Mouse (Mus musculus): Measurements from ENCODE around the gene Trpm2. TPM values are rescaled to one million over a fixed set of nuclear protein-coding genes. Genes with fewer than 3 reads are reported as not detected.
"Not testable (repeated sequence)": the region's sequence is repeated elsewhere in the genome, so short reads cannot be mapped to it uniquely, and the experiment has no call there.

Gene Trpm2
- polyA plus RNA-seq, 1 experiment from 2014 or later = 0.13 TPM

GRCm38 (mm10) chr10:77950468-77950867 lies 19.9 kb downstream of the Trpm2 start:
- ATAC-seq (replicated peaks; ENCODE audit: insufficient number of reproducible peaks, low FRiP score, low TSS enrichment); H3K9ac ChIP-seq (ENCODE audit: low read depth, low read length); H3K36me3 ChIP-seq (ENCODE audit: control insufficient read depth, insufficient read depth, low read length); H3K27ac ChIP-seq (ENCODE audit: low read depth, low read length); H3K4me1 ChIP-seq (ENCODE audit: control insufficient read depth, insufficient read depth, low read length); H3K4me3 ChIP-seq (ENCODE audit: low read depth, low read length); H3K27me3 ChIP-seq (ENCODE audit: control insufficient read depth, insufficient read depth, low read length); H3K4me2 ChIP-seq; H3K9me3 ChIP-seq (replicated peaks; ENCODE audit: control insufficient read depth, low read length): not testable (repeated sequence)
- 82% methylated on average over 8 of the region's 12 CpGs for WGBS (ENCODE audit: insufficient replicate concordance)

GRCm38 (mm10) chr10:77939685-77940084 lies 30.7 kb downstream of the Trpm2 start:
- WGBS (ENCODE audit: insufficient replicate concordance) = 37% methylated on average over 2 of the region's 2 CpGs
- H3K4me1 ChIP-seq (ENCODE audit: control insufficient read depth, insufficient read depth, low read length) = no peaks in the 10 kb centered on the region
- no peak overlapping the region for H3K9ac ChIP-seq (ENCODE audit: low read depth, low read length)
- H3K27ac ChIP-seq (ENCODE audit: low read depth, low read length) = no peak overlapping the region
- ATAC-seq (replicated peaks; ENCODE audit: insufficient number of reproducible peaks, low FRiP score, low TSS enrichment) = no peak
- no peak overlapping the region for H3K4me2 ChIP-seq
- H3K9me3 ChIP-seq (replicated peaks; ENCODE audit: control insufficient read depth, low read length) = no peaks in the 10 kb centered on the region
- no peaks in the 10 kb centered on the region for H3K27me3 ChIP-seq (ENCODE audit: control insufficient read depth, insufficient read depth, low read length)
- H3K4me3 ChIP-seq (ENCODE audit: low read depth, low read length) = no peak overlapping the region
- H3K36me3 ChIP-seq (ENCODE audit: control insufficient read depth, insufficient read depth, low read length) = no peaks in the 10 kb centered on the region

GRCm38 (mm10) chr10:77927375-77927774 lies 43.0 kb downstream of the Trpm2 start:
- no peaks in the 10 kb centered on the region for H3K4me1 ChIP-seq (ENCODE audit: control insufficient read depth, insufficient read depth, low read length)
- no peak overlapping the region for H3K4me2 ChIP-seq
- H3K9ac ChIP-seq (ENCODE audit: low read depth, low read length) = no peak overlapping the region
- no peaks in the 10 kb centered on the region for H3K27me3 ChIP-seq (ENCODE audit: control insufficient read depth, insufficient read depth, low read length)
- H3K36me3 ChIP-seq (ENCODE audit: control insufficient read depth, insufficient read depth, low read length) = no peaks in the 10 kb centered on the region
- H3K27ac ChIP-seq (ENCODE audit: low read depth, low read length) = no peak overlapping the region
- 78% methylated on average over 10 of the region's 10 CpGs for WGBS (ENCODE audit: insufficient replicate concordance)
- no peaks in the 10 kb centered on the region for H3K9me3 ChIP-seq (replicated peaks; ENCODE audit: control insufficient read depth, low read length)
- no peak for ATAC-seq (replicated peaks; ENCODE audit: insufficient number of reproducible peaks, low FRiP score, low TSS enrichment)
- no peak overlapping the region for H3K4me3 ChIP-seq (ENCODE audit: low read depth, low read length)

GRCm38 (mm10) chr10:77926140-77926539 lies 44.2 kb downstream of the Trpm2 start:
- 38% methylated on average over 7 of the region's 7 CpGs for WGBS (ENCODE audit: insufficient replicate concordance)
- Histone ChIP-seq H3K4me2 (no peak overlapping the region), H3K36me3 (ENCODE audit: control insufficient read depth, insufficient read depth, low read length) (no peaks in the 10 kb centered on the region), H3K9me3 (replicated peaks; ENCODE audit: control insufficient read depth, low read length) (no peaks in the 10 kb centered on the region), H3K4me3 (ENCODE audit: low read depth, low read length) (no peak overlapping the region), H3K4me1 (ENCODE audit: control insufficient read depth, insufficient read depth, low read length) (no peaks in the 10 kb centered on the region), H3K9ac (ENCODE audit: low read depth, low read length) (no peak overlapping the region), H3K27me3 (ENCODE audit: control insufficient read depth, insufficient read depth, low read length) (no peaks in the 10 kb centered on the region), H3K27ac (ENCODE audit: low read depth, low read length) (no peak overlapping the region)
- no peak for ATAC-seq (replicated peaks; ENCODE audit: insufficient number of reproducible peaks, low FRiP score, low TSS enrichment)

- 57% methylated on average over 4 of the region's 4 CpGs for WGBS (ENCODE audit: insufficient replicate concordance)
- Histone ChIP-seq H3K4me1 (ENCODE audit: control insufficient read depth, insufficient read depth, low read length) (no peaks in the 10 kb centered on the region), H3K9ac (ENCODE audit: low read depth, low read length) (no peak overlapping the region), H3K36me3 (ENCODE audit: control insufficient read depth, insufficient read depth, low read length) (no peaks in the 10 kb centered on the region), H3K4me3 (ENCODE audit: low read depth, low read length) (no peak overlapping the region), H3K27me3 (ENCODE audit: control insufficient read depth, insufficient read depth, low read length) (no peaks in the 10 kb centered on the region), H3K27ac (ENCODE audit: low read depth, low read length) (no peak overlapping the region), H3K4me2 (no peak overlapping the region), H3K9me3 (replicated peaks; ENCODE audit: control insufficient read depth, low read length) (no peaks in the 10 kb centered on the region)
- no peak for ATAC-seq (replicated peaks; ENCODE audit: insufficient number of reproducible peaks, low FRiP score, low TSS enrichment)
These were observed 47.7 kb downstream of the Trpm2 start for GRCm38 (mm10) chr10:77922681-77923080.

- H3K9ac ChIP-seq (ENCODE audit: low read depth, low read length) = no peak overlapping the region
- H3K4me3 ChIP-seq (ENCODE audit: low read depth, low read length) = no peak overlapping the region
- H3K27me3 ChIP-seq (ENCODE audit: control insufficient read depth, insufficient read depth, low read length) = no peaks in the 10 kb centered on the region
- no peak for ATAC-seq (replicated peaks; ENCODE audit: insufficient number of reproducible peaks, low FRiP score, low TSS enrichment)
- no peaks in the 10 kb centered on the region for H3K36me3 ChIP-seq (ENCODE audit: control insufficient read depth, insufficient read depth, low read length)
- H3K4me1 ChIP-seq (ENCODE audit: control insufficient read depth, insufficient read depth, low read length) = no peaks in the 10 kb centered on the region
- H3K9me3 ChIP-seq (replicated peaks; ENCODE audit: control insufficient read depth, low read length) = no peaks in the 10 kb centered on the region
- H3K4me2 ChIP-seq = no peak overlapping the region
- 59% methylated on average over 5 of the region's 5 CpGs for WGBS (ENCODE audit: insufficient replicate concordance)
- H3K27ac ChIP-seq (ENCODE audit: low read depth, low read length) = no peak overlapping the region
These were observed 49.4 kb downstream of the Trpm2 start for GRCm38 (mm10) chr10:77921009-77921408.

GRCm38 (mm10) chr10:77916636-77917335 lies 53.6 kb downstream of the Trpm2 start:
- H3K4me1 ChIP-seq (ENCODE audit: control insufficient read depth, insufficient read depth, low read length) = peaks cover 9% of the 10 kb centered on the region
- H3K9ac ChIP-seq (ENCODE audit: low read depth, low read length) = no peak overlapping the region
- H3K4me3 ChIP-seq (ENCODE audit: low read depth, low read length) = no peak overlapping the region
- 68% methylated on average over 8 of the region's 8 CpGs for WGBS (ENCODE audit: insufficient replicate concordance)
- H3K27me3 ChIP-seq (ENCODE audit: control insufficient read depth, insufficient read depth, low read length) = no peaks in the 10 kb centered on the region
- no peaks in the 10 kb centered on the region for H3K9me3 ChIP-seq (replicated peaks; ENCODE audit: control insufficient read depth, low read length)
- ATAC-seq (replicated peaks; ENCODE audit: insufficient number of reproducible peaks, low FRiP score, low TSS enrichment) = no peak
- H3K4me2 ChIP-seq = no peak overlapping the region
- no peak overlapping the region for H3K27ac ChIP-seq (ENCODE audit: low read depth, low read length)
- no peaks in the 10 kb centered on the region for H3K36me3 ChIP-seq (ENCODE audit: control insufficient read depth, insufficient read depth, low read length)

- Histone ChIP-seq H3K9me3 (replicated peaks; ENCODE audit: control insufficient read depth, low read length) (no peaks in the 10 kb centered on the region), H3K4me2 (no peak overlapping the region), H3K9ac (ENCODE audit: low read depth, low read length) (no peak overlapping the region), H3K4me3 (ENCODE audit: low read depth, low read length) (no peak overlapping the region), H3K27ac (ENCODE audit: low read depth, low read length) (no peak overlapping the region), H3K4me1 (ENCODE audit: control insufficient read depth, insufficient read depth, low read length) (peaks cover 9% of the 10 kb centered on the region), H3K36me3 (ENCODE audit: control insufficient read depth, insufficient read depth, low read length) (no peaks in the 10 kb centered on the region), H3K27me3 (ENCODE audit: control insufficient read depth, insufficient read depth, low read length) (no peaks in the 10 kb centered on the region)
- no peak for ATAC-seq (replicated peaks; ENCODE audit: insufficient number of reproducible peaks, low FRiP score, low TSS enrichment)
- WGBS (ENCODE audit: insufficient replicate concordance) = 62% methylated on average over 4 of the region's 4 CpGs
These were observed 57.1 kb downstream of the Trpm2 start for GRCm38 (mm10) chr10:77913292-77913691.

- H3K4me3 ChIP-seq (ENCODE audit: low read depth, low read length) = no peak overlapping the region
- no peaks in the 10 kb centered on the region for H3K9me3 ChIP-seq (replicated peaks; ENCODE audit: control insufficient read depth, low read length)
- no peak overlapping the region for H3K4me2 ChIP-seq
- peak; percentile 72; the same call in 1 of the 2 replicates for ATAC-seq (replicated peaks; ENCODE audit: insufficient number of reproducible peaks, low FRiP score, low TSS enrichment)
- H3K36me3 ChIP-seq (ENCODE audit: control insufficient read depth, insufficient read depth, low read length) = no peaks in the 10 kb centered on the region
- H3K27me3 ChIP-seq (ENCODE audit: control insufficient read depth, insufficient read depth, low read length) = no peaks in the 10 kb centered on the region
- 0 out of 2 replicates have a peak overlapping the region, but pooled peaks have one; percentile 2 for H3K27ac ChIP-seq (ENCODE audit: low read depth, low read length)
- H3K4me1 ChIP-seq (ENCODE audit: control insufficient read depth, insufficient read depth, low read length) = peaks cover 9% of the 10 kb centered on the region
- H3K9ac ChIP-seq (ENCODE audit: low read depth, low read length) = no peak overlapping the region
- WGBS (ENCODE audit: insufficient replicate concordance) = 29% methylated on average over 7 of the region's 7 CpGs
These were observed 57.8 kb downstream of the Trpm2 start for GRCm38 (mm10) chr10:77912605-77913004.
